Mouse (Mus musculus) small intestine, adult 2 months (tissue): Measurements from ENCODE around the gene Klf2. TPM values are rescaled to one million over a fixed set of nuclear protein-coding genes. Genes with fewer than 3 reads are reported as not detected.

Experiments
- H3K27ac ChIP-seq: fragments of 200-500 bp; 2 replicates; pipeline ENCODE4 v1.5.1; 2012; ENCODE audit warnings: low read depth, low read length, control low read depth, inconsistent platforms; ENCODE audit not compliant: insufficient read depth
- H3K27me3 ChIP-seq: fragments of 200-500 bp; 2 replicates; pipeline ENCODE4 v1.6.1; 2012; ENCODE audit warnings: mild to moderate bottlenecking, moderate library complexity, low read length, inconsistent platforms; ENCODE audit not compliant: control insufficient read depth, insufficient read depth
- H3K36me3 ChIP-seq: fragments of 200-500 bp; 2 replicates; pipeline ENCODE4 v1.6.1; 2012; ENCODE audit warnings: mild to moderate bottlenecking, low read length, control low read depth, inconsistent platforms; ENCODE audit not compliant: control insufficient read depth, insufficient read depth
- H3K4me1 ChIP-seq: fragments of 200-500 bp; 2 replicates; pipeline ENCODE4 v1.6.1; 2012; ENCODE audit warnings: low read length, inconsistent platforms, mixed read lengths; ENCODE audit not compliant: control insufficient read depth, insufficient read depth, insufficient read length
- H3K4me3 ChIP-seq: fragments of 200-500 bp; 2 replicates; pipeline ENCODE4 v1.5.1; 2012; ENCODE audit warnings: low read depth, mild to moderate bottlenecking, control low read depth, inconsistent platforms, low read length, moderate library complexity
- CTCF ChIP-seq: fragments of 200-500 bp; IDR thresholded peaks from 2 replicates; pipeline ENCODE4 v1.5.1; 2012; ENCODE audit warnings: low read depth, mild to moderate bottlenecking, control low read depth, inconsistent platforms, low read length, moderate library complexity, mixed read lengths; ENCODE audit not compliant: insufficient replicate concordance, insufficient read length; ENCODE audit errors: extremely low read depth
- POLR2A ChIP-seq: fragments of 200-500 bp; IDR thresholded peaks from 2 replicates; pipeline ENCODE4 v1.6.1; 2012; ENCODE audit warnings: low read depth, mild to moderate bottlenecking, control low read depth, inconsistent platforms, low read length, moderate library complexity
- WGBS: fragments of 180-500 bp; shearing (Covaris S2); methylation state at CpG from one replicate; pipeline ENCODE4 v1.1.7; 2018; 5-methylcytosine and 5-hydroxymethylcytosine counted together
- polyA plus RNA-seq: library from polyadenylated mRNA; depleted of rRNA; stranded (reverse); fragments of >200 nt; gene quantifications from 2 replicates; pipeline ENCODE4 v1.2.3, GENCODE M21; 2012

Klf2 gene
- polyA plus RNA-seq, 1 experiment, result 24.7 TPM

DNA sequence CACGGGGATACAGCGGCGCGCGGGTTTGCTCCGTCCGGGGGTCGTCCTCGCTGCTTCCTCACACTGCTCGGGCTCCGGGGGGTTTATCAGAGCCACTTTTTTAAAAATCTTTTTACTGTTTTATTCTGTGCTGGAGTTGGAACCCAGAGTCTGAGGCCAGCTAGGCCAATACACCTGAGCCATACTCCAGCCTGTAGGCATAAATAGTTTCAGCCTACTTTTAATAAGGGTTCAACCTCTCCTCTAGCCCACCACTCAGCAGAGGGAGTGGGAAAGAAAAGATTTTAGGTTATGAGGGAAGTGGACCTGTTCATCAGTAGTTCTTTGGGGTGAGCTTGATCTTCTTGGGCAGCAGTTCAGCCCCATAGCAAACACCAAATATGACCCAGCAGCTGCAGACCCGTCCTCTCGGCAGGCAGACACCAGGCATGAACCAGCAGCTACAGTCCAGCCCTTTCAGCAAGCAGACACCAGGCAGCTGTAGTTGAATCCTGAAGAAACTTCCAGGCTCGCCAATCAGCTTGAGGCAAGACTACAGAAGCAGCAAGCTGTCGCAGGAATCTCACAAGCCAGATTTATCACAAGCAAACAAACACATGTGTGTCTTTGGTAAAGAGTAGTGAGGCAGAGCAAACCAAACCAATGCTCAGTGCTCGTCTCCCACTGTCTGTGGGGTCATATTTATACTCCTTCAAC is 13.5 kb upstream of the Klf2 start, which contains the start of gene Gm10282:
Gene Gm10282 (minus strand): TSS at position 51 of the 696 bp plus-strand sequence.
- no peak for TF ChIP-seq POLR2A
- no peak for TF ChIP-seq CTCF
- H3K27me3 ChIP-seq, result no peaks in the 10 kb centered on the region
- peaks cover 8% of the 10 kb centered on the region for H3K4me1 ChIP-seq
- no peak within 1 kb of the TSS for H3K27ac ChIP-seq
- no peak within 1 kb of the TSS for H3K4me3 ChIP-seq
- WGBS, result 85% methylated on average over 16 of the region's 16 CpGs
- no peaks in the 10 kb centered on the region for H3K36me3 ChIP-seq

DNA sequence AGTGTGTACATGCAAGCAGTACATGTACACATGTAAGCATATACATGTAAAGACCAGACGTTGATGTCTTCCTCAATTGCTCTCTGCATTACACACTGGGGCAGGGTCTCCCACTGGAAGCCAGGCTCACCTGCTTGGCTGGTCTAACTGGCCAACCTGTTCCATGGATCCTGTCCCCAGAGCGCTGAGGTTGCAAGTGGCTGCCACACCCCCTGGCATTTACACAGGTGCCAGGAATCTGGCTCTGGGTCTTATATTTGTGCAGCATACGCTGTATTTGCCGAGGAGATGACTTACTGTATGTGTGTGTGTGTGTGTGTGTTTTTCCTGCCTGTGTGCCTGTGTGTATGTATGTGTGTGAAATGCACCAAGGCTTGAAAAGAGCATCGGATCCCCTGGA is 11.9 kb upstream of the Klf2 start:
- H3K27ac ChIP-seq, result no peak overlapping the region
- 36% methylated on average over 5 of the region's 5 CpGs for WGBS
- no peak for TF ChIP-seq CTCF
- no peak for TF ChIP-seq POLR2A
- no peak overlapping the region for H3K4me3 ChIP-seq
- H3K27me3 ChIP-seq, result no peaks in the 10 kb centered on the region
- H3K36me3 ChIP-seq, result no peaks in the 10 kb centered on the region
- peaks cover 11% of the 10 kb centered on the region for H3K4me1 ChIP-seq

DNA sequence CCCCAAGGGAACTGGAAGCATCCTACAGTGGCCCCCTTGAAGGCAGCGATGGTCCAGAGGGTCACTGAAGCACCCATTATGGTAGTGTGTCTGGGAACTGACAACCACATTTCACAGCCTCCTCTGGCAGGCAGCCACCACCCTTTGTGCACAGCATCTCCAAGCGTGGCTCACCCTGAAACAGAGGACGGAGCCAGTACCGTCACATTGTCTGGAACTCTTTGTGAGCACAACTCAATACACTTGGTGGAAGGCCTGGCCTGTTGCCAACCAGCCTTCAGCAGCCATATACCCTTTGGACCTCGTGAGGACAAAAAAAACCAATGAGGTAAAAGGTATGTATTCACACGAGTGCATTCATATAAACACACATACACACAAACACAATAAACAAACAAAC is 10.6 kb upstream of the Klf2 start:
- Histone ChIP-seq H3K4me3 (no peak overlapping the region), H3K27me3 (no peaks in the 10 kb centered on the region), H3K4me1 (peaks cover 8% of the 10 kb centered on the region), H3K27ac (no peak overlapping the region), H3K36me3 (no peaks in the 10 kb centered on the region)
- WGBS, result 33% methylated on average over 6 of the region's 6 CpGs
- no peak for TF ChIP-seq POLR2A
- no peak for TF ChIP-seq CTCF

DNA sequence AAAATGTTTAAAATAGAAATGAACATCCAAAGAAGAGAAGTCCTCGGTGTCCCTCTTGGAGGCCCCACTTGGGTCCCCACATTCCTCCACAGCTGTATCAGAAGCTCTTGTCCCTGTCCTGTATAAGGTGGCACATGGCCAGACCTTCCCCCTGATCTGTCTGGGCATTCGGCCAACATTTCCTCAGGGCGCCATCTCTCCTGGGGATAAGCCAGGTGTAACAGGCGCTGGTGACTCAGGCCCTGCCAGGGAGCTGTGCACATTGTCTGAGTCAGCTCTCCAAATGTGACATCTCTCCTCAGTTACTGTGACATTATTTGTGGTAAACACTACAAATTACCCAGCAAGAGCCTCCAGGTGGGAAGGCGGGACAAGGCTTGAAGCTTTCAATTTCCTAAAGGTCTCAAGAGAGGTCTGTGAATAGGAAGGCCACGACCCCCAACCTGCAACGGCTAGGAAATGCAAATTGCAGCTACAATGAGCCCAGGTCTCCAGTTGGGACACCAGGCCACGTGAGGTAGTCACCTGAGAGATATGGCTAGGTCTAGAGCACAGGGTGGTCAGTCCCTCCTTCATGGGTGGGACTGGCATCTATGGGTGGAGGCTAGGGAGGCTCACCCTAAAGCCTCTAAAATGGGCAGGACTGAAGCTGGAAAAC is 7.9 kb upstream of the Klf2 start:
- 17% methylated on average over 8 of the region's 8 CpGs for WGBS
- Histone ChIP-seq H3K27ac (no peak overlapping the region), H3K27me3 (no peaks in the 10 kb centered on the region), H3K4me3 (no peak overlapping the region), H3K36me3 (no peaks in the 10 kb centered on the region), H3K4me1 (peaks cover 7% of the 10 kb centered on the region; the same call in 1 of the 2 replicates)
- no peak for TF ChIP-seq CTCF
- TF ChIP-seq POLR2A, result no peak

DNA sequence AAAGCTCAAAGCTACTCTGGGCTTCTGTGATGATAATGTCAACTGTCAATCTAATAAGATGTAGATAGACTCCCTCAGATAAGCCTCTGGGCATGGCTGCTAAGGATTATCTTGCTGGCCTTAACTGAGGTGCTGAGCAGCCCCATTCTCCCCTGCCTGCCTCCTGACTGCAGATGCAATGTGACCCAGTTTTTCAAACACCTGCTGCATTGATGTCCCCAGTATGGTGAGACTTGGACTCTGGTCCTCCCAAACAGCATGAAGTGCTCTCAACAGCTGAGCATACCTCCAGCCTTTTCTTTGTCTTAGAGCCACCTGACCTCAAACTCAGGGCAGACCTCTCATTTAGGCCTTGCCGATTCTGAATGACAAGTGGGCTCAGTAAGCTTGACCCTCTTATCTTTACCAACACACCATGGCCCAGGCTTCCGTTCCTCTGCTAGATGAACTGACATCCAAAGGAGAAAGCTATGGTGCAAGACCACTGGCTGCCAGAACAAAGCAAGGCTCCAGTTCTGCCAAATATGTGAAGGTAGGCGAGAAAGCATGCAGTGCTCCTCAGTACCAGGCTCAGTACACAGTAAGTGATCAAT is 5.8 kb upstream of the Klf2 start:
- H3K27ac ChIP-seq, result no peak overlapping the region
- peaks cover 7% of the 10 kb centered on the region; the same call in 1 of the 2 replicates for H3K4me1 ChIP-seq
- TF ChIP-seq POLR2A (no peak), CTCF (no peak)
- H3K4me3 ChIP-seq, result no peak overlapping the region
- H3K36me3 ChIP-seq, result no peaks in the 10 kb centered on the region
- H3K27me3 ChIP-seq, result no peaks in the 10 kb centered on the region
- 85% methylated on average over 3 of the region's 3 CpGs for WGBS

DNA sequence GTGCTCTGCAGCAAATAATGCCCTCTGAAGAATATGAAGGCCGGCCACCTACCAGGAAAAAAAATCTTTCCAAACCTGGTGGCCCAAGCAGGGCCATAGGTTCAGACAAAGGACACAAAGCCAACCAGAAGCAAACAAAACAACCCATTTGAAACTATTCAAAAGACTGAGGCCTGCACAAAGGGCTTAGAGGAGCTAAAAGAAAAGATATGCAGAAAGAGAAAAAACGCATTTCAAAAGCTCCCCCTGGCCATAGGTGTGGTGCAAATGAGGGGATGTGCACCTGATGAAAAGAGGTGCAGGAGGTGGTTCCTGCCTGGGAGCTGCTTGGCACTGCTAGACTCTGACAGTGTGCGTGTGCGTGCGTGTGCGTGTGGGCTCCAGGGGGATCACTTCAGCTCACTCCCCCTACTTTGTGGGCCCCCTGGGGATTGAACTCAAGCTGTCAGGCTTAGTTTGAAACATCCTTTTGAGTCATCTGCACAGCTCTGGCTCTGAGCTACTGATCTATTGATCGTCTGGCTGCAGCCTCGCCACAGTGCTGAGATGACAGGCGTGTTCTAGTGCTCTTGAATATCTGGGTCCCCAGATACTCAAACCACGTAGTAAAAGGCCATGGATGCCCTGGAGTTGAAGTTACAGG is 2.7 kb upstream of the Klf2 start:
- H3K36me3 ChIP-seq, result no peaks in the 10 kb centered on the region
- H3K4me3 ChIP-seq, result no peak overlapping the region
- no peak overlapping the region for H3K27ac ChIP-seq
- peaks cover 9% of the 10 kb centered on the region for H3K4me1 ChIP-seq
- TF ChIP-seq CTCF, result no peak
- no peak for TF ChIP-seq POLR2A
- 88% methylated on average over 10 of the region's 10 CpGs for WGBS
- peaks cover 12% of the 10 kb centered on the region for H3K27me3 ChIP-seq
